Mouse (Mus musculus): ENCODE data around the gene Pecam1.

DNA sequence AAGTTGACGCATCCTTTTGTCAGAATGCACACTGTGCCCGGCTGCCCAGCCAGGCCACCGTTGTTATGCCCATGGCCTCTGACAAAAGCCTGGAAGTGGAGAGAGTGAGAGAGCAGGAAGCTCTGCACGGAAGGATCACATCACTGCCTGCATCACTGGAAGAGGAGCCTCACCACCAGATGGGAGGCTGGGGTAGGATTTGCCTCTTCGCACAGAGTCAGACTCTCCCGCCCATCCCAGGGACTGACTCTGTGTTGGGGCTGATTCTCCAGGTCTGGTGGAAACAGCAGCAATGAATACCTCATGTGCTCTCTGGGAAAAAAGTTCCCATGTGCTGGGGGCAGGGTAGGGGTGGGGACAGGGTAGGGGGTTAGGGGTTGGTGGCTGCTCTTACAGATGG, 86.6 kb downstream of the Pecam1 start:
- TF ChIP-seq POLR2A (IDR thresholded peaks at IDR 0.05; ENCODE audit: insufficient read depth, low read length) = no peak
- no peak for TF ChIP-seq CTCF (IDR thresholded peaks at IDR 0.05; ENCODE audit: low read depth, low read length)
- no peak for TF ChIP-seq EP300 (IDR thresholded peaks at IDR 0.05; ENCODE audit: insufficient read depth, low read depth, low read length)
